Mouse (Mus musculus) heart, postnatal 36 days (tissue): ENCODE results near the gene Pgf. TPM values are rescaled to one million over a fixed set of nuclear protein-coding genes. Genes with fewer than 3 reads are reported as not detected.
"Not testable (repeated sequence)": the region's sequence is repeated elsewhere in the genome, so short reads cannot be mapped to it uniquely, and the experiment has no call there.

Experiments used
- DNase-seq, 2 experiments: peaks; one replicate each; pipeline ENCODE4 v3.0.0; 2021 to 2022
- intact Hi-C: fragments of 180-260 bp; cut with DNase I; formaldehyde crosslinking; loops from one replicate; pipeline ENCODE4 v1.15.1; 2025
- total RNA-seq, 2 experiments: library from RNA; stranded (reverse); gene quantifications; 2 replicates each; pipeline ENCODE4 v1.2.3; 2021

Pgf gene
- total RNA-seq, 2 experiments from 2014 or later: 3.4 to 4.6 TPM

DNA sequence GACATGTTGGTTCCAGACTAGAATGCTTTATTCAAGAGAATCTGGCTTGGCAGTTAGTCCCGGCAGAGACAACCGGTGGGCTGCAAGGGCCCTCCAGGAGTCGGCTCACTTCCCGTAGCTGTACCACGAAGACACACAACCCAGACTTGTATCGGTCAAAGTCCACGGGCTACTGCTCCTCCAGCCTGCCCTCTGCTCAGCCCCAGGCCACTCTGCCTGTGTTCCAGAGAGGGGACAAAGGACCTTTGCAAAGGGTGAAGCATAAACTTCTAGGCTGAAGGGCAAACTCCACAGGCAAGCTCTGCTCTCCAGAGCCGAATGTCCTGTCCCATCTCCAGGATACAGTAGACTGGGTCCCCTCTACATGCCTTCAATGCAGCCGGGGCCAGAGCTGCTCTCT is 11.0 kb downstream of the Pgf start:
- intact Hi-C loops: no loop called here
- DNase-seq: no peak

DNA sequence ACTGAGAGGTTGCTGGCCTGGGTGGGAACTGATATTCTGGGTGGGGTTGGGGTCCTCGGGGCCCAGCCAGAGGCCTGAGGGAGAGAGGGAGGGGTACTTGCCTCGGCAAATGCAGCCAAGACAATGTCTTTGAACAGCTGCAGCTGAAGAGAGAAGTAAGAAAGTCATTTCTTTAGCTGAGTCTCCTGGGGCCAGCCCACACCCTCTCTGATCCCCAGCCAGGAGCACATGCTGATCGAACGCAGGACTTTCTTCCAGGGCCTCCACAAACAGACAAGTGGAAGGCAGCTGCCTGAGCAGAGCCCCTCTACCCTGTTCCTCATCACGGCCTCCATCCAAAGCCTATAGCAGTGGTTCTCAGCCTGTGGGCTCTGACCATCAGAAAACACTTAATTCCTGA is 12.6 kb downstream of the Pgf start:
- intact Hi-C loops: no loop called here
- DNase-seq: peak; percentile 55 to 64

DNA sequence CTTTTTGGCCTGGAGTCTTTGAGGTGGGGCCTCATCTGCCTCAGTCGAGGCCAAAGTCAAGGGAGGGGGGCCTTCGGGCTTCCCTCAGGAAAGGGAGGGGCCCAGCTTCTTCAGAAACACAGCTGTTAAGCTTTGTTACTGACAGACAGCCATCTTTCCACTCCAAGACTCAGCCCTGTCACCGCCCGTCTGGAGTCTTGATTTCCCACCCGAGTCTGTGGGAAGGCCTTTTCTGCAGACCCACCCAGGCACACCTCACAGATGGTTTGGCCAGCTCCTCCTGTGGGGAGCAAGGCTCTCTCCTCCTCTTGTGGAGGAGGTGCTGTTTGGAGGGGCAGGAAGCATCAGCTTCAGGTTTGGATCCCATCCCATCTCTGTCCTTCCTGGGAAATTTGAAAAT is 18.0 kb downstream of the Pgf start:
- peak; percentile 46 to 72 for DNase-seq
- intact Hi-C loops: no loop called here

DNA sequence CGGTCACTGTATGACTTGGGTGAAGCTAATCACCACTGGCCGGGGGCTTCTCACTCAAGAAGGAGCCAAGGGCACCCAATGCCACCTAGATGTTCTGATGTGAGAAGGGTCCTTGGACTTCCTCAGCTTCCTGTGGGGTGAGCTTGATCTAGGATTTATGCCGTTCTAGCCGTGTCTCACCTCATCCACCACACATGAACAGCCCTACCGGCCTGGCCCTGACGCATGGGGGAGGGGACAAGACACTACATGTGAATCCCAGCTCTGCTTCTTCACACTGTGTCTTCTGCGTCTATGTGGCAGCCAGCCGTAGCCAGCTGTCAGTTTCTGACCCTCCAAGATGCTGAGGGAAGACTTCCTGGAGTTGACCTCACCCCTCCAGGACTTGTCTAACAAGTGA is 18.8 kb downstream of the Pgf start:
- intact Hi-C loops: no loop called here
- no peak for DNase-seq

DNA sequence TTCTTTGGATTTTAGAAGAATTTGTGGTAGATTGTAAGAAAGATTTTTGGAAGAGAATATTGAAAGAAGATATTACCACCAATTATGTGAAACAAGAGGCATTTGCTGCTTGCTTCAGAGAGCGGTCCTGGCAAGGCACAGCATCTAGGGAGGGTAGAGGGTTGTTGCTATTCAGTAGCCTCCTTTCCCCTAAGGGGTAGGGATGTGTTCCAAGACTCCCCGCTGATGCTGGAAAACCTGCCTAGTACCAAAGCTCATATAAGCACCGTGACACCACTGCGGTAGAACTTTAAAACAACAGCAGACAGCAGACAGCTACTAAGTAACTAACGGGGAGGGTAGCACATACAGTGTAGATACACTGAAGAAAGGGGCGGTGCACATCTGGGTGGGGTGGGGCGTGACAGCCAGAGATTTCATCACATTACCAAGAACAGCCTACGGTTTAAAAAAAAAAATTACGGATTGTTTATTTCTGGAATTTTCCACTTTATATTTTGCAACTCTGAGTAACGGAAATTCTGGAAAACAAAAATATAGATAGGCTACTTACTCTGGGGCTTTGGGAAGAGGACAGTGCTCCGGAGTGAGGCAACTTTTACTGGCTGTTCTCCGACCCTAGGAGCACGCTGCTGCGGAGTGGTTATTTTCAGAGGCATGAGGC is 19.7 kb downstream of the Pgf start:
- intact Hi-C loops: no loop called here

DNA sequence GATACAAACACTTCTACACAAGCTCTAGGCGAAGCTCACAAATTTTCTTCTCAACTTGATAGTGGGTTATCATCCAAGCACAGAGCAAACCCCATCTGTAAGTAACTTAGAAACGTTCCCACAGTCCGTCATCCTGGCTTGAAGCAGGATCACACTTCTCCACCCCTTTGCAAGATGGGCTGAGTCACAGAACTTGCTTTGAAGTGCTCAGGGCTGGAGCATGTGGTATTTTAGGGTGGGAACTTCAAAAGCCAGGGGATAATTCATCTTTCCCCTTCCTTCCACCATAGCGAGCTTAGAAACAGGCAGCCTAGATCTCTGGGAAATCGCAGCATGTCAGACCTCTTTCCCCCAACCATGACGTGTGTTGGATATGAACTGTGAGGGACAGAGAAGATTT is 21.3 kb downstream of the Pgf start:
- intact Hi-C loops: no loop called here
- no peak for DNase-seq

More for the DNA sequence above, 19.7 kb downstream of the Pgf start:
- no peak for DNase-seq

DNA sequence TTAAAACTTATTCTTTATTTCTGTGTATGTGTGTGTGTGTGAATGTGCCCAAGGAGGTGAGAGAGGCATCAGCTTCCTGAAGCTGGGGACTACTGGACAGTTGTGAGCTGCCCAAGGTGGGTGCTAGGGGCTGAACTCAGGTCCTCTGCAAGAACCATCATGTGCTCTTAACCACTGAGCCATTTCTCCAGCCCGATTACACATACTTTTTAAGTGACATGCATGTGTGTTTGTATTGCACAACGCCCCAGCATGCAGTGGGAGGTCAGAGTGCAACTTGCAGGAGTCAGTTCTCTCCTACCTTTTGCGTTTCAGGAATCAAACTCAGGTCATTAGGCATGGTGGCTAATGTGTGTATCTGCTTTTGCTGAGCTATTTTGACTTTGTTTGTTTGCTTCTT is 24.6 kb downstream of the Pgf start:
- intact Hi-C loops: no loop called here
- DNase-seq: no peak

DNA sequence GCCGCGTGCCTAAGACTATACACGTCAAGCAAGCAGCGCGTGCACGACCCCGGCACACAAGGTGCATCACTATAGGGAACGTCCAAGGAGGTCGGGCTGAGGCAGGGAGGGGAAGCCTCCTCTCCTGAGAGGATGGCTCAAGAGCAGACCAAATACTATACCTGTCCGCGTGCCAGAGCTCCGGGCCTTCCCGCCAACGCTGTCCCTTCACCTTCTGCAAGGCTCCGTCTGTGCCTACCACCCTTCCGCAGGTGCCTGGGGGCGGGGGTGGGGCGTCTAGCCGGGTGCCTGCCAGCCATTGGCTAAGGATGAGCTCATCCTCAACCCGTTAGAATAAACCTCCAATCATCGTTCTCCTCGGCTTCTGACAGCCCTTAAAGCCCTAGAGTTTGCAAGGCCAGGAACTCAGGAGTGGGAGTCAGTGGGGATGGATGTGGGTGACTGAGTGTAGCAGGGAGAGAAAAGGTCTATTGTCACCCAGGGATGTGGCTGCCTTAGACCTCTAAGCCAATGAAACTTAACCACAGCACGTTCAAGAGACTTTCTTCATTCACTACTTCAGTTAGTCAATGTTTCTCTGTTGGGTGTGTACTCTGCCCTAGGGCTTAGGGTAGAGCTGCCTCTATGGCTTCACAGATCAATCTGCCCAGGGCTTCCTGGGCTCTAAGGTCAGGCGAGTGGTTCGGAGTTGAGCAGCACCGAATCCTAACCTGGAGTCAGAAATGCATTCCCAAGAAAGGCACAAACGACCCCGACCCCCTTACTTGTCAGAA is 26.4 kb downstream of the Pgf start, which contains the start of gene Rps6kl1:
Gene Rps6kl1, minus strand, starts transcription at position 263 of the 773 bp plus-strand sequence.
- DNase-seq: peak; percentile 38 to 47
- intact Hi-C loops: no loop called here

DNA sequence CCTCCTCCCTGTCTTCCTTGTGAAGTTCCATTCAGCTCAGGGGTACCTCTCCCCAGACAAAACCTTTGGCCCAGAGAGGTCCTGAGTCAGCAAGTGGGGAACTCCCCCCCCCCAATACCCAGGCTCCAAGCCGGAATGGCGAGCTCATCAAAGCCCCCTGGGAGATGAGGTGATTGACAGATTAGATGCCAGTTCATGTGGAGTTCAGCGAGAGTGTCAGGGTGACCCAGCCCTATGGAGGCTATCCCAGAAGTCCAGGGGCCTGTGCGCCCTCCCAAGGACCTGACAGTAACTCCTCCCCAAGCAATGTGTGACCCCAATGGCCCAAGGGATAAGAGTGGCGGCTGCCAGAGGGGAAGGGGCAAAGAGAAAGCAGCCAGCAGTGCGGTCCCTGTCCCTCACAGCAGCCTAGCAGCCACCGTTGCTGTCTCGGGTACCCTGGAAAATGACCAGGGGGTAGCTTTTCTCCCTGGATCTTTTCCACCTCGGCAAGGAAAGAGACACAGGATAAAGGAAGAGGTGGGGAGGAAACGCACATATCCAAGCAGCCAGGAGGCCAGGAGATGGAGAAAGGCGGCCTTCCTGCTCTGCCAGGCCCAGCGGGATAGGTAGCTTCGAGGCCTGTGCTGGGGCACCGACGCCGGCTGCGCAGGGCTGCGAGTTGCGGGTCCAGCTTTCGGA is 27.1 kb downstream of the Pgf start:
- DNase-seq: no peak
- intact Hi-C loops: no loop called here

DNA sequence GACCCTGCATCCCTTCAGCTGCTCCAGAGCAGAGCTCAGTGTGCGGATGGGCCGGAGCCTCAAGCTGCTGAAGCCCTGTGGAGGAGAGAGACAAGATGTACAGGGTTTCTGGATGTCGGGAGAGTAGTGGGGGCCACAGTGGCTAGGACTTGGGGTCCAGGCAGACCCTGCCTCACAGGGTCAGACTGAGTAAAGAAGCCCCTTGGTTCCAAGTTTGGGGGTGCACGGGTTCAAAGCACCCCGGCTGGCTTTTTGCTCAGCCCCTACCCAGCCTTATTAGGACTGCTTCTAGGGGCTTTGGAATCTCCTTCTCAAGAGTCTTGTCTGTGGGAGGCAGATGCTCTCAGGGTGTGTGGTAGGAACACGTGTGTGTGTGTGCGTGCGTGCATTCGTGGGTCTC is 30.7 kb downstream of the Pgf start:
- DNase-seq: no peak
- intact Hi-C loops: loop anchor here (2.0 to 10.0 kb wide), 2 partner anchors 22 to 348 kb away; no protein-coding TSS in a partner anchor

DNA sequence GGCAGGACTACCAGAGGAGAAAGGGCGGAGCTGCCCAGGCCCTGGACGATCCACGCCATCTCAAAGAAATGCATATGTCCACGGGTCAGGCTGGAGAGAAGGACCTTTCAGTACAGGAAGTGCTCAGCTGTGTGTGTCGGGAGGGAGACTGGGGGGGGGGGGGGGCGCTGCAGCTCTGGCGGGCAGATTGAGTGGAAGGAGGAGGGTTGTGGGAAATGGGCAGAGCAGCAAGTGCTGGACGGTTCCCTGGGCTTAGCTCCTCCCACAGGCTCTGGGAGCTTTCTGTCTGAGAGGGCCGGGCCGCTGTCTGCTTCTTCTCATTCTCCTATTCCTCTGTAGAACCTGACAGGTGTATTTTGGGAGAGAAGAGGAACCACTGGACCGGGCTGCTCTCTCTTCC is 31.2 kb downstream of the Pgf start:
- intact Hi-C loops: loop anchor here (2.0 to 10.0 kb wide), 2 partner anchors 22 to 348 kb away; no protein-coding TSS in a partner anchor
- no peak for DNase-seq

DNA sequence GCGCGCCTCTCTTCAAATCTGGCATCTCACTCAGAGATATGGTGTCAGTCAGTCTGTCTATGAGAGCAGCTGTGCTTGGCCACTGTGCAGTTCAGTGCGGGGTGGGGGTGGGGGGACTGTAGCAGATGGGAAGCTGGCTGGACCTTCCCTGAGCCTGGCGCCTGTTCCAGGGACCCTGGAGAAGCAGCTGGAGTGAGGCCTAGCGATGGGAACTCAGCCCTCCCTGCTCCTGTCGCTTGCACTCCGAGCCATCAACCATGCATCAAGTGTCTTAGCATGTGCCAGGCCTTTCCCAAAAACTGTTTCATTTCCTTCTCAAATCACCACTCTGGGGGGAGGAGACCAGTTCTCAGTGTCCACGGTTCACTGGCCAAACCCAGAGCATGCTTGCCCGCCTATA is 32.0 kb downstream of the Pgf start:
- intact Hi-C loops: loop anchor here (2.0 to 10.0 kb wide), 2 partner anchors 23 to 349 kb away; no protein-coding TSS in a partner anchor
- peak; percentile 57 to 66 for DNase-seq

DNA sequence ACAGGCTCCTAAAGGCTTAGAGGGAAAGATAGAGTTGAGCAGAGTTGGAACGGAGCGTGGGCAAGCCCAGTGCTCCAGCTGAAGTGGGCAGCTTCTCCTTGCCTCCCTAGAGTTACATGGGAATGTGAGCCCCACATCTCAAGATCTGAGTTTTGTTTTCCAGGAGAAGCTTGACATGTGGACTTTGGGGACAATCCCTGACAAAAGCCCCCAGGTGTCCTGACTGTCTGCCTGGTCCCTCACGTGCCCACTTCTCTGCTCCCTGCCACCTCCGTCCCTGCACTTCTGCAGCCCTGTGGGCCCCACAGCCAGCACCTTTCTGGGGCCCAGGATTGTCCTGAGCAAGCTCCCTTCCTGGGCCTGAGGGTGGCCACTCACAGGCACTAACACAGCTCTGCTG is 32.8 kb downstream of the Pgf start:
- intact Hi-C loops: loop anchor here (5.0 to 10.0 kb wide), 2 partner anchors 53 to 350 kb away; no protein-coding TSS in a partner anchor
- DNase-seq: no peak

DNA sequence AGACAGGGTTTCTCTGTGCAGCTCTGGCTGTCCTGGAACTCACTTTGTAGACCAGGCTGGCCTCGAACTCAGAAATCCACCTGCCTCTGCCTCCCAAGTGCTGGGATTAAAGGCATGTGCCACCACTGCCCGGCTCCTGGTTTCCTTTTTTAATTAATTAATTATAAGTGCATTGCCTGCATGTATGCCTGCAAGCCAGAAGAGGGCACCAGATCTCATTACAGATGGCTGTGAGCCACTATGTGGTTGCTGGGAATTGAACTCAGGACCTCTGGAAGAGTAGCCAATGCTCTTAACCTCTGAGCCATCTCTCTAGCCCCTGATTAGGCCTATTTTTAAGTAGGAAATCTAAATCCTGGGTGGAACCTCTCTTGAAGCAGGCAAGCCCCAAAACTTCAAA is 33.3 kb downstream of the Pgf start:
- intact Hi-C loops: loop anchor here (5.0 to 10.0 kb wide), 2 partner anchors 52 to 351 kb away; no protein-coding TSS in a partner anchor
- DNase-seq: not testable (repeated sequence)

DNA sequence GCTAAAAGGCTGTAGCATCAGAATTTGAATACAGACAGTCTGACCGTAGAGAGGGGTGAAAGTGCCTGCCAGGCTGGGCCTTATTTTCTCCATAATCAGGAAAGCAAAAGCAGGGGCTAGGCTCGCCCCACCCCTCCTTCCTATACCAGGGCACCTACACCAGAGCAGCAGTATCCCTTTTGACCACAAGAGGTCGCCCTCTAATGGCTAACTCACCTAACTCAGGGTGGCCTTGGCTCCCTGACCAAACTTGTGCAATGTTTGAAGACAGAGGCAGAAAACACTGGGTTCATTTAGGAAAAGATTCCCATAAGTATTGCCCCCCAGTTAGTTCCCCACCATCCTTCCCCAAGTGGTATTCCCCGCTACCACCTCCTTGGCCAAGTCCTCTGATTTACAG is 34.8 kb downstream of the Pgf start:
- intact Hi-C loops: loop anchor here (1.0 to 10.0 kb wide), 3 partner anchors 51 to 352 kb away; no protein-coding TSS in a partner anchor
- DNase-seq: peak; percentile 90 to 93

DNA sequence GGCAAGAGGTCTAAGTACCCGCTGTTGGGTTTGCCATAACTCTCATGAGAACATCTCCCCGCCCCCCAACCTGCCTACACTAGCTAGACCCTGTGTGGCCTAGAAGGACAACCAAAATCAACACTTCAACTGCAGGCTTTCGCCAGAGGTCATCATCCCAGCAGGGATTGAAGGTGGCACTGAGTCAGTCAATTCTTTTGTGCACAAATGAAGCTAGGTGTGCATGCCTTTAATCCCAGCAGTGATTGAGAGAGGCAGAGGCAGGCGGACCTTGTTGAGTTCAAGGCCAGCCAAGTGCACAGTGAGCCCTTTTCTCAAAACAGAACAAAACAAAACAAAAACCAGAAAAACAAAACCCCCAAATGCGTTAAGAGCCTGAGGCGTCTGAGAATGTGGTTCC is 36.5 kb downstream of the Pgf start:
- intact Hi-C loops: loop anchor here (5.0 to 10.0 kb wide), 2 partner anchors 49 to 354 kb away; no protein-coding TSS in a partner anchor
- no peak for DNase-seq

DNA sequence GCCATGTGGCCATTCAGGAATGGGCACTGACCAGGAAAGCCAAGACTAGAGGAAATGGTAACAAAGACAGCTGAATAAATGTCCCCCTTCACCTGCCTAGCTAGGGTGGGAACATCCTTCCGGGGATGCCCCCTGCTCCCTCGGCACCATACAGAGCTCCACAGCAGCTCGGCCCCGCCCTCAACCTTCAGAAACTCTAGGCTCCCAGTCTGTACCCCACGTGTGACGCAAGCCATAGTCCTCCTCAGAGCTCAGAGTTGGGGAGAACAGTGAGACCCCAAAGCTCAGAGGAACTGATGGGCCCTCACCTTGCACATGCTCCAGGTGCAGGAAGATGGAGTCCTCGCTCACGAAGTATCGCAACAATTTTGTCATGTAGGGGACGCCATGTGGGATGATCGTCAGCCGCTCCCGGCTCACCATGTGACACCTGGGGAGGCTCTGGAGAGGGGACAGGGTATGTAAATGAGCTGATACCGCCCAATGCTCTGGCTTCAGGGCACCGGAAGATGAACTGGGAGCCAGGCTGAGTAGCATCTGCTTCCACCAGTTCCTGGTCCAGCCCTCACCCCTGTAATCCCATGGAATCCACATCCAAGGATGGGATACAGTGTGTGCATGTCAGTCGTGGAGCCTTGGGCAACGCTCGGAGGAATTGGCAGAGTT is 37.4 kb downstream of the Pgf start:
- intact Hi-C loops: loop anchor here (5.0 to 10.0 kb wide), 2 partner anchors 48 to 355 kb away; no protein-coding TSS in a partner anchor

DNA sequence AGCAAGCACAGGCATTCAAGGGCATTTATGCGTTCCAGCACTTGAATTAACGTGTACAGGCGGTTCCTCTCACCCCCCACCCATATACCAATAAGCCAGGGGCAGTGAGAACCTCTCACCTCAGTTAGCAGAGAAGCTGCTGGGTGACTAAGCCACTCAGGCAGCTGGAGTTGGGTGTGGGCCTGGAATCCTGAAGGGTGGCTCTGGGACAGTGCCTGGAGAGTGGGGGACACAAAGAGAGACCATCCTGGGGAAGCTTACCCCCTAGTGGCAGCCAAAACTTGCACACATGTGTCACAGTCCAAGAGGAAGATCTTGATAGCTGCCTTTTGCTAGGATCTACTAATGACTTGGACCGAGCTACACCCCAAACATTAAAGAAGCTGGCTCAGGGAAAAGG is 41.0 kb downstream of the Pgf start:
- no peak for DNase-seq
- intact Hi-C loops: no loop called here

More for the DNA sequence above, 37.4 kb downstream of the Pgf start:
- no peak for DNase-seq

DNA sequence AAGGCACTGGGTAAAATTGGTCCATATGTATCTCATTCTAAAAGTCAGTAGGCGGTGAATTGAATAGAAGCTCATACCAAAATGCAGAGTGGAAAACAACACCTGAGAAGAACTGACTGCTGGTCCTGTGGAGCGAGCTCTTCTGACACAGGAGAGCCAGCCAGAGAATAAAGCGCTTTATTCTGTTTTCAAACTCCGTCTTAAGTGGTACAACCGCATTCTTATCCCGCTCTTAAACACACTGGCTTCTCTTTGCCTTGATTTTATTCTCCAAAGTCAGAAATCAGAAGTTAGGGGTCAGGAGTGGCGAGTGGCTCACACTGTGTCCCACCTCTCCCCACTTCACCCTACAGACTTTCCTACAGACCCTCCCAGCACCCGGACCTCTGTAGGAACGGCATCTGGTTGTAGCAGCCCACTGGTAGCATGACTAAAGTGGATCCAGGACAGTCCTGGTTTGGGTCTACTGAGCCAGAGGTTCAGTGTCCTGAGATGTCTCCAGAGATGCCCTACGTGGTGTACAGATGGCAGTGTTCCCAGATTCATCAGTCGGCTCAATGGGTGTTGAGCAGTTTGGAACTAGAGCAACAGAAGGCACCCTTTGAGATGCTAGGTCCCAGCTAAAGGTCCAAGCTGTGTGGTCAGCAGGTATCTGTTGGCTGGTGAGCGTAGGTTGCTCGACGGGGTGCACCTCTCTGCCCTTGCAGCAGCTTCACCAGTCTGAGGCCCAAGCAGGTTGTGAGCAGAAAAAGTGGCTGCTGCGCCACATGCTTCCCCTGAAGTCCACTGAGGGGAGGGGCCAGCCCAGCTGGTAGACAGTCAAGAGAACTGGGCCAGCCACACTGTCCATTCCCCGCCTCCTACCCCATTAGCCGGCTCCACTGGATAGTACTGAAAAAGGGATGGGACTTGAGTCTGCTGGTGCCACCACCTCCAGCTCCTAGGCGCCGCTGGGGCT is 41.8 kb downstream of the Pgf start:
- DNase-seq: no peak
- intact Hi-C loops: no loop called here
